Mouse (Mus musculus) limb, embryonic 14.5 days (tissue): ENCODE data around the gene Rab4a. TPM values are rescaled to one million over a fixed set of nuclear protein-coding genes. Genes with fewer than 3 reads are reported as not detected.

Source experiments
- ATAC-seq: fragments of 200-750 bp; cut with Nextera tagmentation; 2 replicates; pipeline ENCODE4 v1.8.0; 2017; ENCODE audit warnings: low read depth, moderate number of reproducible peaks, moderate TSS enrichment; ENCODE audit not compliant: low FRiP score
- DNase-seq: peaks from one replicate; pipeline ENCODE4 v3.0.0-alpha.2; 2015; ENCODE audit warnings: low spot score
- H3K27ac ChIP-seq: fragments of 300-500 bp; sonication (generic); replicated peaks from 2 replicates; pipeline ENCODE4 v1.5.1; 2014; ENCODE audit warnings: low read depth, mild to moderate bottlenecking, low read length, moderate library complexity, mixed read lengths
- H3K27me3 ChIP-seq: fragments of 300-500 bp; sonication (generic); 2 replicates; pipeline ENCODE4 v1.6.1; 2014; ENCODE audit warnings: low read length, mixed read lengths; ENCODE audit not compliant: control insufficient read depth, insufficient read depth
- H3K36me3 ChIP-seq: fragments of 300-500 bp; sonication (generic); 2 replicates; pipeline ENCODE4 v1.6.1; 2014; ENCODE audit warnings: mild to moderate bottlenecking, low read length, moderate library complexity, mixed read lengths; ENCODE audit not compliant: control insufficient read depth, insufficient read depth
- H3K4me1 ChIP-seq: fragments of 300-500 bp; sonication (generic); 2 replicates; pipeline ENCODE4 v1.6.1; 2014; ENCODE audit warnings: antibody characterized with exemption, low read length, mixed read lengths; ENCODE audit not compliant: control insufficient read depth, insufficient read depth
- H3K4me2 ChIP-seq: fragments of 300-500 bp; sonication (generic); replicated peaks from 2 replicates; pipeline ENCODE4 v1.6.1; 2014; ENCODE audit warnings: low read depth, mild to moderate bottlenecking, low read length, moderate library complexity; ENCODE audit not compliant: severe bottlenecking
- H3K4me3 ChIP-seq: fragments of 300-500 bp; sonication (generic); replicated peaks from 2 replicates; pipeline ENCODE4 v1.5.1; 2014; ENCODE audit warnings: low read length
- H3K9ac ChIP-seq: fragments of 300-500 bp; sonication (generic); 2 replicates; pipeline ENCODE4 v1.6.1; 2014; ENCODE audit warnings: mild to moderate bottlenecking, low read depth, low read length, moderate library complexity; ENCODE audit not compliant: severe bottlenecking
- H3K9me3 ChIP-seq: fragments of 300-500 bp; sonication (generic); 2 replicates; pipeline ENCODE4 v1.6.1; 2016; ENCODE audit warnings: low read length; ENCODE audit not compliant: control insufficient read depth
- POLR2A ChIP-seq: fragments of 200-500 bp; IDR thresholded peaks from 2 replicates; pipeline ENCODE4 v1.8.0; 2012; ENCODE audit warnings: inconsistent platforms, mild to moderate bottlenecking, moderate library complexity, borderline replicate concordance; ENCODE audit not compliant: insufficient read depth, insufficient read length; ENCODE audit errors: extremely low read depth
- WGBS: fragments of 180-500 bp; shearing (Covaris S2); extraction: QIAGEN DNeasy Blood & Tissue Kit; methylation state at CpG from one replicate; pipeline ENCODE4 v1.1.7; 2014; 5-methylcytosine and 5-hydroxymethylcytosine counted together
- polyA plus RNA-seq, 2 experiments: library from polyadenylated mRNA; depleted of rRNA in 1 of 2; stranded (reverse) in 1 of 2; unstranded in 1 of 2; fragments of >200 nt; fragmentation: Nextera tagmentation in 1 of 2; extraction: Ambion mirVana in 1 of 2; gene quantifications; 2 replicates each; pipeline versions ENCODE4 v1.2.1 to v1.2.3; 2012 to 2014

Rab4a gene
- polyA plus RNA-seq, 2 experiments: 29.5 to 45.5 TPM

DNA sequence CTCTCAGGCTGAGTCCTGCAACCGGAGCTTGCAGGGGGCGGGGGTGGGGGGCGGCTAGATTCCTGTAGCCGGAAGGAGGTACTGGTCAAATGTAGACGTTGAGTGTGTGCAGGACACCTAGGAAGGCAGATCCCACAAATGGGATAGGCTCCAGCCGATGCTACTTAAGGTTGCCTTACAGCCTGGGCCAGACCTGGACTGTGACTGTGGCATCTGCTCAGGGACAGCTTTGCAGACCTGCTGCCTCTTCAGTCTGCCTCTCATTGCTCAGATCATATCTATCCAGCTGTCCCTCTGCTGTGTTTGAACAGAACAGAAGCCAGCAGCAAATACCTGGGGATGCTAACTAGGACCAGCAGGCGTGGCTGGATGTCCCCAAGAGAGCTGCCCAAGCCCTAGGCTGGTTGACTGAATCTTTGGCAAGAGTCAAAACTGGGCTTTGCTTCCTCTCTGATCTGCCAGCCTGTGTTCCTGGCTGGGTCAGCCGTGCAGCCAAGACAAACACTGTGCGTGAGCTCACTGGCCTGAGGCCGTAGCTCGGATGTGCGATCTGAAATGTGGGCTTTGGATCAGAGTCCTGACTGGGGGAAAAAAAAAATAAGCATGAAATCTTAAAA is 44.4 kb upstream of the Rab4a start:
- Histone ChIP-seq H3K27ac (0 out of 2 replicates have a peak overlapping the region, but pooled peaks have one; percentile 22), H3K4me3 (no peak overlapping the region), H3K36me3 (no peaks in the 10 kb centered on the region), H3K27me3 (no peaks in the 10 kb centered on the region), H3K4me1 (peaks cover 20% of the 10 kb centered on the region), H3K9me3 (no peaks in the 10 kb centered on the region), H3K9ac (no peak overlapping the region), H3K4me2 (0 out of 2 replicates have a peak overlapping the region, but pooled peaks have one; percentile 8)
- ATAC-seq (no peak), DNase-seq (no peak)
- no peak for TF ChIP-seq POLR2A
- 30% methylated on average over 12 of the region's 12 CpGs for WGBS

DNA sequence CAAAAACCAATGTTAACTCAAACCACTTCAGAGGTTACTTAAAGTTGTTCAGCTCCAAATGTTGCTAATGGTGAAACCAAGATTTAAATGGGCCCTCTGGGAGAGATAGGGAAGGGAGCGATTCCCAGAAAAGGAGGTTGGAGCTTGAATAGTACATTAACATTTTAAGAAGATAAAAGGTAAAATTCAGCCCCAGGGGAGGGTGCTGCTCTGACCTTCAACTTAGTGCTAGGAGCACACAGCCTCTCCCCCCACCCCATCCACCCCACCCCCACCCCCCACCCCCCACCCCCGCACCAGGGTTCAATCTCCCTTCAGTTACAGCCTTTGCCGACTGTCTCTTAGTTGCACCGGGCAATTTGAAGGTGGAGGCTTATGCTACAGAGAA is 43.9 kb upstream of the Rab4a start:
- no peaks in the 10 kb centered on the region for H3K36me3 ChIP-seq
- H3K27me3 ChIP-seq: no peaks in the 10 kb centered on the region
- no peak for TF ChIP-seq POLR2A
- no peak overlapping the region for H3K4me2 ChIP-seq
- H3K4me3 ChIP-seq: no peak overlapping the region
- DNase-seq: peak; percentile 44
- no peak overlapping the region for H3K27ac ChIP-seq
- H3K9me3 ChIP-seq: no peaks in the 10 kb centered on the region
- 23% methylated on average over 3 of the region's 4 CpGs for WGBS
- peaks cover 20% of the 10 kb centered on the region for H3K4me1 ChIP-seq
- no peak overlapping the region for H3K9ac ChIP-seq
- ATAC-seq: no peak

DNA sequence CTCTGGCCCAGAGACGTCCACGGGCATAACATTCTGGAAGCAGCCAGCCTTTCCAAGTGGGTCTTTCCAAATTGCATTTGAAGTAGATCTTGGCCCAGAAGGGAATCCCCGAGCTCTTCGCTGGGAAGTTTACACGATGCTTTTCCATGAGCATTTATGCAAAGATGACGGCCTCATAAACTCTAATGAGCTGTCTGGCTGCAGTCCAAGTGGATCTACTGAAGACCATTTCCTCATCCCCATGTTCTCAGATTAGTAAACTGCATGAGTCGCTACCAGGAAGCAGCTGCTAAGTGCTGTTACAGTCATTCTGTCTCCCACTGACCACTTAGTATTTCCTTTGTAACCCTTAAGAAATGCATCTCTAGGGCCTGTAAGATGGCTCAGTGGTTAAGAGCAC is 42.4 kb upstream of the Rab4a start:
- H3K36me3 ChIP-seq: no peaks in the 10 kb centered on the region
- H3K9me3 ChIP-seq: no peaks in the 10 kb centered on the region
- no peak overlapping the region for H3K9ac ChIP-seq
- H3K4me2 ChIP-seq: no peak overlapping the region
- WGBS: 35% methylated on average over 7 of the region's 7 CpGs
- H3K27me3 ChIP-seq: no peaks in the 10 kb centered on the region
- H3K4me1 ChIP-seq: peaks cover 18% of the 10 kb centered on the region
- H3K27ac ChIP-seq: no peak overlapping the region
- TF ChIP-seq POLR2A: no peak
- DNase-seq (peak; percentile 51), ATAC-seq (no peak)
- H3K4me3 ChIP-seq: no peak overlapping the region

DNA sequence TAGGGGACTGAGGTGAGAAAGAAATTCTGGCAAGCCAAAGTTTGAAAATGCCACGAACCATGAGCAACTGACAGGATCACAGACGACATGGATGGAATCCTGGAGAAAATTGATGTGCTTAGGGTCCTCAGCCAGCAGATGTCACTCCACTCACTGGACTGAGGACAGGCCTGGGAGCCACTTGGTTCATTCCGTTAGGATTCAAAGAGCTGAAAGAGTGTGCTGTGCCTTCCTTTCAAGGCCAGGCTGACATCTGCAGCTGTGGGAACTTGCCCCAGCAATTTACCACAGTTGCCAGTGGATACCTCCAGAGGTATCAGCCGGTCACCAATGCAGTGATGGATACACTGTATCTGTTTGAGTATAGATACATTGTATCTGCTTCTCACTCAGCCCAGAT is 41.1 kb upstream of the Rab4a start:
- ATAC-seq: no peak
- no peak for TF ChIP-seq POLR2A
- no peaks in the 10 kb centered on the region for H3K27me3 ChIP-seq
- DNase-seq: peak; percentile 29
- H3K4me2 ChIP-seq: no peak overlapping the region
- H3K9me3 ChIP-seq: no peaks in the 10 kb centered on the region
- WGBS: 33% methylated on average over 4 of the region's 4 CpGs
- H3K36me3 ChIP-seq: no peaks in the 10 kb centered on the region
- H3K4me1 ChIP-seq: peaks cover 18% of the 10 kb centered on the region
- H3K9ac ChIP-seq: no peak overlapping the region
- H3K4me3 ChIP-seq: no peak overlapping the region
- H3K27ac ChIP-seq: no peak overlapping the region

DNA sequence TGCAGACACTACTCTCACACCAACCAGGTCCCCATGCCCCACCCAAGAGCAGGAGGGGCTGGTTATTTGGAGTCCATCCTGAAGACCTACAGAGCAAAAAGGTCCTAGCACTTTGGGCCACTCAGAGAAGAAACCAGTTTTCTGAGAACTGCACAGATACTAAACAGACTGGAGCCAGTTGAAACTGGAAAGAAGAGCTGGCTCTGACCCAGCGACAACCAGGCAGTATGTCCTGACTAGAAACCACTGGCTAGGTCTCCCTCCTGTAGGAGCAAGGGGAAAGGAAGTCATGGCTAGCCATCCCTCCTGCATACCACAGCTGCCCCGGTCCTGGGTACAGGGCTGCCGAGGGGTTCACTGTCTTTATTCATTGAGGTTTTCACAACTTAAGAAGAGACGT is 39.3 kb upstream of the Rab4a start:
- DNase-seq: no peak
- no peak overlapping the region for H3K4me2 ChIP-seq
- ATAC-seq: no peak
- WGBS: 72% methylated on average over 4 of the region's 4 CpGs
- H3K9ac ChIP-seq: no peak overlapping the region
- H3K27ac ChIP-seq: no peak overlapping the region
- H3K27me3 ChIP-seq: no peaks in the 10 kb centered on the region
- peaks cover 13% of the 10 kb centered on the region for H3K4me1 ChIP-seq
- H3K9me3 ChIP-seq: no peaks in the 10 kb centered on the region
- no peaks in the 10 kb centered on the region for H3K36me3 ChIP-seq
- no peak overlapping the region for H3K4me3 ChIP-seq
- TF ChIP-seq POLR2A: no peak
